Mouse (Mus musculus): ENCODE data around the gene Btbd3. TPM values are rescaled to one million over a fixed set of nuclear protein-coding genes. Genes with fewer than 3 reads are reported as not detected.

The Btbd3 gene
- polyA plus RNA-seq, 1 experiment from 2014 or later: 52.5 TPM

DNA sequence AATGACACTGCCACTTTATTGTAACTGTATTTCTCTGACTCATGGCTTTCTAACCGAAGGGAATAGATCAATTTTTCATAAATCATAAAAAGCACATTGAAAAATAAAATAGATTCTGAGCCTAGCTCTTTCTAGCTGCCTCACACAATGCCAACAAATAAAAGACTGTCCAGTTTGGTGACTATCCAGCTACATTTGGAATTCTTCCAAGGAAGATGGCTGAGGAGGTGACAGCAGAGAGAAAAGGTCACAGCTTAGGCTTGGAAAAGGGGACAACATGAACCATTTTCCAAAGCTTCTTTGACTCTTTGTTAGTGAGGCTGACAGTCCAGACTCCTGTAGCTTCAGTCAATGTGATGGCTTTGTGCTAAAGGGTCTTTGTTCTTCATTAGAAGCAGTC is 132.2 kb downstream of the Btbd3 start:
- Histone ChIP-seq H3K9me3 (ENCODE audit: control insufficient read depth, low read length) (no peaks in the 10 kb centered on the region), H3K27me3 (ENCODE audit: control insufficient read depth, insufficient read depth, low read length) (no peaks in the 10 kb centered on the region), H3K36me3 (ENCODE audit: control insufficient read depth, insufficient read depth, low read length) (no peaks in the 10 kb centered on the region), H3K4me2 (ENCODE audit: low read length) (no peak overlapping the region), H3K27ac (replicated peaks; ENCODE audit: low read depth, low read length) (no peak overlapping the region), H3K4me1 (ENCODE audit: control insufficient read depth, insufficient read depth, low read length) (no peaks in the 10 kb centered on the region), H3K9ac (replicated peaks; ENCODE audit: low read length) (no peak overlapping the region), H3K4me3 (replicated peaks; ENCODE audit: low read depth, low read length) (no peak overlapping the region)
- ATAC-seq (ENCODE audit: low FRiP score, low TSS enrichment) (no peak), DNase-seq (no peak)
- 60% methylated on average over 1 of the region's 1 CpGs for WGBS

DNA sequence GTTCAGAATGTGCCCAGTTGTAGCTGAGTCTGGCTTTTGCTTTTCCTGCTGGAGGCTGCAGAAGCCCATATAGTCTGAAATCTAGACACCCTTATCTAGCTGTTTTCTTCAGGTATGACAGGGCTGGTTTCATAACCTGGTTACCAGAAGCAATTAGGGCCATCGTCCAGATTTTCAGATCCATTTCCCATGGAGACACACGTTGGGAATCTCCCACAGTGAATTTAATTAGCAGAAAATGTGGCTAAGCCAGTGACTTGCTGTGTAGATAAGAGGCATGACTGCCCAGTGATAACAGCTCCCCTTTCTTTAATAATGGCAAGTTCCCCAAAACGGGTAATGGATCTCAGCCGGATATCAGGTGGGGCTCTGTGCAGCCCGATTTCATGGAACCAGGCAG is 146.7 kb downstream of the Btbd3 start:
- Histone ChIP-seq H3K36me3 (ENCODE audit: control insufficient read depth, insufficient read depth, low read length) (no peaks in the 10 kb centered on the region), H3K9ac (replicated peaks; ENCODE audit: low read length) (no peak overlapping the region), H3K27me3 (ENCODE audit: control insufficient read depth, insufficient read depth, low read length) (no peaks in the 10 kb centered on the region), H3K4me1 (ENCODE audit: control insufficient read depth, insufficient read depth, low read length) (peaks cover 14% of the 10 kb centered on the region), H3K4me3 (replicated peaks; ENCODE audit: low read depth, low read length) (no peak overlapping the region), H3K27ac (replicated peaks; ENCODE audit: low read depth, low read length) (no peak overlapping the region), H3K9me3 (ENCODE audit: control insufficient read depth, low read length) (no peaks in the 10 kb centered on the region), H3K4me2 (ENCODE audit: low read length) (no peak overlapping the region)
- ATAC-seq (ENCODE audit: low FRiP score, low TSS enrichment) (no peak), DNase-seq (peak; percentile 31)
- 37% methylated on average over 5 of the region's 5 CpGs for WGBS

DNA sequence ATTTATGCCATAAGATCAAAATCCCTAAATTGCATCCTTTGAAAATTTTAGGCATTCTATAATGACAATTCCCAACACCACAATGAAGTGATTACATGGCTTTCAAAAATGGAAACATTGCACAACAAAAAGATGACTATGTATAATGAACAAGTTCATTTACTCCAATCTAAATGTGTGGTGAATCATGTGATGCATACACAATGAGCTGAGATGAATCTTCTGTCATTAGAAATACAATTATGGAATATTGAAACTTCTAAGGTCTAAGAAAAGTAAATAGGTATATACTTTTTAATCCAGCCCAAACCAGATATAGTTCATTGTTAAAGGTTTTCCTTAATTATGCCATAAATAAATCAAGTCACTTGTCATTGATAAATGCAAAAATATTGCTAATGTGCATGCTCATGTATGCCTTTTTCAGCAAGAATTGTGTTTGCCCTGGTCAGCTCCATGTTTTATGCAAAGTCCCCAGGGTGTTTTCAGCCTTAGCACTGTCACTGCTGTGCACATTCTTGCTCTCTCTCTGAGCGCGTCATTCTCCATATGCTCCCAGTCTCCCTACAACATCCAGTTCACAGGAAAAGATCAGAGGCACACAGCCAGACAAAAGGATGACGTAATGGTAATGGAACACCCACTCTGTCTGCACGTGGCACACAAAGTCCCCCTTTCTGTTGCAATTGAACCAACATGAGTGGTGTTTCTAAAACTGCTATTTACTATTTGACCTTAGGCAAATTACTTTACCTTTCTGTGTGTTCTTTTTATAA is 149.6 kb downstream of the Btbd3 start:
- peak; percentile 89 for ATAC-seq (ENCODE audit: low FRiP score, low TSS enrichment)
- no peaks in the 10 kb centered on the region for H3K9me3 ChIP-seq (ENCODE audit: control insufficient read depth, low read length)
- H3K36me3 ChIP-seq (ENCODE audit: control insufficient read depth, insufficient read depth, low read length): no peaks in the 10 kb centered on the region
- peak; percentile 76 for DNase-seq
- no peak overlapping the region for H3K4me3 ChIP-seq (replicated peaks; ENCODE audit: low read depth, low read length)
- H3K9ac ChIP-seq (replicated peaks; ENCODE audit: low read length): no peak overlapping the region
- no peak overlapping the region for H3K4me2 ChIP-seq (ENCODE audit: low read length)
- no peaks in the 10 kb centered on the region for H3K27me3 ChIP-seq (ENCODE audit: control insufficient read depth, insufficient read depth, low read length)
- 0% methylated on average over 4 of the region's 4 CpGs for WGBS
- H3K4me1 ChIP-seq (ENCODE audit: control insufficient read depth, insufficient read depth, low read length): peaks cover 14% of the 10 kb centered on the region
- peak overlapping the region; percentile 54; the same call in 1 of the 2 replicates for H3K27ac ChIP-seq (replicated peaks; ENCODE audit: low read depth, low read length)

DNA sequence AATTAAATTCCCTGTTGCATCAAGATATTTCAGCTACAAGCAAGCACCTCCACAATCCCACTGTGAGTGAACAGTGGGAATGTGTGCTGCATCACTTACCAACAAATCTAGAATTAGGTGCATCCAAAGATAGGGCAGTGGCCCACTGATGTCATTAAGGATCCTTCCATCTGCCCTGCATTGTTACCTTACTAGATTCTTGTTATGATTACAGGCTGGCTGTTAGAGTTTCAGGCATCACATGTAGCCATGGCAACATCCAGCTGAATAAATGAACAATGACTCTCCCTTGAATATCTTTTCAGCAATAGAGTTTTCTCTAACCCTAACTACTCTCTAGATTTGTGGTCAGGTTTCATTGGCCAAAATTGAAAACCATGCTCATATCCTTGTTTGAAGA is 150.3 kb downstream of the Btbd3 start:
- peaks cover 14% of the 10 kb centered on the region for H3K4me1 ChIP-seq (ENCODE audit: control insufficient read depth, insufficient read depth, low read length)
- no peaks in the 10 kb centered on the region for H3K27me3 ChIP-seq (ENCODE audit: control insufficient read depth, insufficient read depth, low read length)
- H3K36me3 ChIP-seq (ENCODE audit: control insufficient read depth, insufficient read depth, low read length): no peaks in the 10 kb centered on the region
- no peak overlapping the region for H3K4me2 ChIP-seq (ENCODE audit: low read length)
- H3K4me3 ChIP-seq (replicated peaks; ENCODE audit: low read depth, low read length): no peak overlapping the region
- no peak overlapping the region for H3K9ac ChIP-seq (replicated peaks; ENCODE audit: low read length)
- peak; percentile 62 for DNase-seq
- peak overlapping the region; percentile 17; the same call in 1 of the 2 replicates for H3K27ac ChIP-seq (replicated peaks; ENCODE audit: low read depth, low read length)
- ATAC-seq (ENCODE audit: low FRiP score, low TSS enrichment): peak; percentile 51; the same call in 1 of the 2 replicates
- no peaks in the 10 kb centered on the region for H3K9me3 ChIP-seq (ENCODE audit: control insufficient read depth, low read length)

DNA sequence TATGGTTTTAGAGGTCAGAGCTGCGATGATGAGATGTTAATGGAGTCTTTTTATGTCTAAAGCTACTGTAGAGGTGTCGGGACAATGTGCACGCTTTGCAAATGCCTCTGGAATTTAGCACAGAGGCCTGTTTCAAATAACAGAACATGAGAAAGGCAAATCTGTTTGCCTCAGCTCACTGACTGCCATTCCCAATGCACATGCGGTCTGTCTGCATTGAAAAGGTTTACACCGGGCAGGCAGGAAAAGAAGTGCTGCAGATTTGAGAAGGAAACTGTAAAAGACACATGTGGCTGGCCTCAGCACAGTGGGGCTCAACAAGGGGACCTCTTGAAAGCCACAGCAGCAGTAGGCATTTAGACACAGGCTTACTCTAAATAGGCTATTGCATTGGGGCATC is 156.2 kb downstream of the Btbd3 start:
- no peak overlapping the region for H3K27ac ChIP-seq (replicated peaks; ENCODE audit: low read depth, low read length)
- DNase-seq (peak; percentile 21), ATAC-seq (ENCODE audit: low FRiP score, low TSS enrichment) (no peak)
- 35% methylated on average over 5 of the region's 5 CpGs for WGBS
- no peaks in the 10 kb centered on the region for H3K36me3 ChIP-seq (ENCODE audit: control insufficient read depth, insufficient read depth, low read length)
- H3K4me1 ChIP-seq (ENCODE audit: control insufficient read depth, insufficient read depth, low read length): no peaks in the 10 kb centered on the region
- no peak overlapping the region for H3K4me3 ChIP-seq (replicated peaks; ENCODE audit: low read depth, low read length)
- no peaks in the 10 kb centered on the region for H3K9me3 ChIP-seq (ENCODE audit: control insufficient read depth, low read length)
- H3K27me3 ChIP-seq (ENCODE audit: control insufficient read depth, insufficient read depth, low read length): no peaks in the 10 kb centered on the region
- no peak overlapping the region for H3K9ac ChIP-seq (replicated peaks; ENCODE audit: low read length)
- H3K4me2 ChIP-seq (ENCODE audit: low read length): no peak overlapping the region

DNA sequence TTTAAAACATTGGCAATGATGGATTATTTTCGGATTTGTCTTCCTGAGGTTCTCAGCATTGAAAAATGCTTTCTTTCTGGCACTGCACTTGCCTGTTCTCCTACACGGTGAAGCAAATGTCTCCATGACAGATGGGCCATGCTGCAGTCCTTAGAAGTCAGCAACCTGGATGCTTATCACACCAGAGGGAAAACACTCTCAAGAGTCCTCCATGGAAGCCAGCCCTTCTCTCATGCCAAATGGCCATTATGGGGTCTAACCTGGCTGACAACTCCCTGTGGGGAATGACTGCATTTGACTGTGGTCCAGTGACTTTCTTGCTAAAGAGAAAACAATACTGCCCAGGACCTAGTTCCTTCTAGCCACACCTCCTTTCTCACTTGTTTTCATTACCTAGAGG is 166.0 kb downstream of the Btbd3 start:
- 90% methylated on average over 2 of the region's 2 CpGs for WGBS
- peaks cover 3% of the 10 kb centered on the region; the same call in 1 of the 2 replicates for H3K4me1 ChIP-seq (ENCODE audit: control insufficient read depth, insufficient read depth, low read length)
- no peak overlapping the region for H3K27ac ChIP-seq (replicated peaks; ENCODE audit: low read depth, low read length)
- DNase-seq: no peak
- no peaks in the 10 kb centered on the region for H3K27me3 ChIP-seq (ENCODE audit: control insufficient read depth, insufficient read depth, low read length)
- no peak overlapping the region for H3K9ac ChIP-seq (replicated peaks; ENCODE audit: low read length)
- H3K9me3 ChIP-seq (ENCODE audit: control insufficient read depth, low read length): no peaks in the 10 kb centered on the region
- no peak overlapping the region for H3K4me3 ChIP-seq (replicated peaks; ENCODE audit: low read depth, low read length)
- H3K4me2 ChIP-seq (ENCODE audit: low read length): no peak overlapping the region
- H3K36me3 ChIP-seq (ENCODE audit: control insufficient read depth, insufficient read depth, low read length): no peaks in the 10 kb centered on the region
- ATAC-seq (ENCODE audit: low FRiP score, low TSS enrichment): no peak

DNA sequence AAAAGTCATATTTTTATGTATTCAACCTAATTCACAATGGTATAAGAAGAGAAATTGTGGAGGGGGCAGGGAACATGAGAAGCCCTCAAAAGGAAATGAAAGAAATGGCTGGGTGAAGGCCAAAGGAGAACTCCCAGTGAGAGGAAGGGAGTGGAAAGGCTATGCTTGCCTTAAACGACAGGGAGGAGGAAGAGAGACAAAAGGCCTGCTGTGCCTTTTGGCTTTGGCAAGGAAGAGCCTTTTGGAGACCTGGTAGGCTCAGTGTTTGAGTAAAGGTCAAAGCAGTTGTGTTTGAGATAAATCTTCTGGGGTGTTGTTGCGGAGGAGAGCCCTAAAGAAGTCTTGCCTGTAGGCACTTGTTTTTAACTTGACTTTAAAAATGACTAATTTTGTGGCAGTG is 175.6 kb downstream of the Btbd3 start:
- no peak overlapping the region for H3K4me2 ChIP-seq (ENCODE audit: low read length)
- no peaks in the 10 kb centered on the region for H3K4me1 ChIP-seq (ENCODE audit: control insufficient read depth, insufficient read depth, low read length)
- no peak overlapping the region for H3K4me3 ChIP-seq (replicated peaks; ENCODE audit: low read depth, low read length)
- no peak overlapping the region for H3K27ac ChIP-seq (replicated peaks; ENCODE audit: low read depth, low read length)
- ATAC-seq (ENCODE audit: low FRiP score, low TSS enrichment): no peak
- H3K27me3 ChIP-seq (ENCODE audit: control insufficient read depth, insufficient read depth, low read length): no peaks in the 10 kb centered on the region
- H3K9me3 ChIP-seq (ENCODE audit: control insufficient read depth, low read length): no peaks in the 10 kb centered on the region
- DNase-seq: no peak
- H3K9ac ChIP-seq (replicated peaks; ENCODE audit: low read length): no peak overlapping the region
- no peaks in the 10 kb centered on the region for H3K36me3 ChIP-seq (ENCODE audit: control insufficient read depth, insufficient read depth, low read length)
- 45% methylated on average over 2 of the region's 2 CpGs for WGBS

DNA sequence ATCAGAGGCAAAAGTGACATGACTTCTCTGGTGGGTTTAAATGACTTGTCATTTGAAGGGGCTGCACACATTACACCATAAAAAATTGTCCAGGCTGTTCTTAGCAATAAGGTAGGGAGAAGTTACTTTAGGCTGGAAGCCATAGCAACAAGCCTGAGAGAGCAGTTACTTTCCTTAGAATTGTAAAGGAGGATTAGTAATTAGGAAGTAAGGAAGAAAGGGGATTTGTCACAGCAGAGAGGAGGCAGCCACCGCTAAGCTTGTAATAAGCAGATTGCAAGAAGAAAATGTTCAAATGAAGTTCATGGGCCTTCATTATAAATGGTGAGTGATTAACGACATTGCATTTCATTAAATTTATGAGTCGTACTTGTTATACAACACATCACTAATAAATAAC is 190.1 kb downstream of the Btbd3 start:
- Histone ChIP-seq H3K27ac (replicated peaks; ENCODE audit: low read depth, low read length) (no peak overlapping the region), H3K9me3 (ENCODE audit: control insufficient read depth, low read length) (no peaks in the 10 kb centered on the region), H3K9ac (replicated peaks; ENCODE audit: low read length) (no peak overlapping the region), H3K36me3 (ENCODE audit: control insufficient read depth, insufficient read depth, low read length) (no peaks in the 10 kb centered on the region), H3K4me2 (ENCODE audit: low read length) (no peak overlapping the region), H3K27me3 (ENCODE audit: control insufficient read depth, insufficient read depth, low read length) (0 out of 2 replicates have a peak, but pooled peaks cover 2% of the 10 kb centered on the region), H3K4me3 (replicated peaks; ENCODE audit: low read depth, low read length) (no peak overlapping the region), H3K4me1 (ENCODE audit: control insufficient read depth, insufficient read depth, low read length) (0 out of 2 replicates have a peak, but pooled peaks cover 6% of the 10 kb centered on the region)
- 16% methylated on average over 3 of the region's 3 CpGs for WGBS
- no peak for ATAC-seq (ENCODE audit: low FRiP score, low TSS enrichment)
- peak; percentile 43 for DNase-seq

DNA sequence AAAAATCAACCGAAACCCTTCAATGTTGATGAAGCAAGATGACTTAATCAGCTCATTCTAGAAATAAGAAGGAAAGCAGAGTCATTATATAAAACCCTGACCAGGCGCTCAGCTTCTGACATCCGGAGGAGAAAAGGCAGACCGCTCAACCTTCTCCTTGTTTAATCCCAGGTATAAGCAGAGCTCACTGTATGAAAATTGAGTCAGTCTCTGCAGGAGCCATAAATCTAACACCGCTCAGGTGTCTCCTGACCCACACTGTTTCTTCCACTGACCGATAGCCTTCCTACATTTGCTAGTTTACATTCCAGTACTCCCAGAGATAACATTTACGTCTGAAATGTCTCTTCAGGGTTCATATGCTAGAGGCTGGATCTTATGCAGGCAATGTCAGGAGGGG is 190.6 kb downstream of the Btbd3 start:
- no peak for ATAC-seq (ENCODE audit: low FRiP score, low TSS enrichment)
- H3K9ac ChIP-seq (replicated peaks; ENCODE audit: low read length): no peak overlapping the region
- no peak overlapping the region for H3K4me2 ChIP-seq (ENCODE audit: low read length)
- WGBS: 36% methylated on average over 7 of the region's 7 CpGs
- no peak overlapping the region for H3K27ac ChIP-seq (replicated peaks; ENCODE audit: low read depth, low read length)
- H3K36me3 ChIP-seq (ENCODE audit: control insufficient read depth, insufficient read depth, low read length): no peaks in the 10 kb centered on the region
- 0 out of 2 replicates have a peak, but pooled peaks cover 6% of the 10 kb centered on the region for H3K4me1 ChIP-seq (ENCODE audit: control insufficient read depth, insufficient read depth, low read length)
- peak; percentile 17 for DNase-seq
- H3K4me3 ChIP-seq (replicated peaks; ENCODE audit: low read depth, low read length): no peak overlapping the region
- 0 out of 2 replicates have a peak, but pooled peaks cover 2% of the 10 kb centered on the region for H3K27me3 ChIP-seq (ENCODE audit: control insufficient read depth, insufficient read depth, low read length)
- H3K9me3 ChIP-seq (ENCODE audit: control insufficient read depth, low read length): no peaks in the 10 kb centered on the region

Measured in midbrain, embryonic 14.5 days (tissue).